Mouse (Mus musculus) forebrain, postnatal 0 days (tissue): Measurements from ENCODE around the gene Eef1a1. TPM values are rescaled to one million over a fixed set of nuclear protein-coding genes. Genes with fewer than 3 reads are reported as not detected.

Source experiments
- ATAC-seq: fragments of 200-750 bp; cut with Nextera tagmentation; 2 replicates; pipeline ENCODE4 v1.8.0; 2017; ENCODE audit warnings: mild to moderate bottlenecking, moderate library complexity
- DNase-seq: peaks from one replicate; pipeline ENCODE4 v3.0.0-alpha.2; 2015
- H3K27ac ChIP-seq: fragments of 300-500 bp; sonication (generic); 2 replicates; pipeline ENCODE4 v1.5.1; 2014; ENCODE audit warnings: low read depth, mild to moderate bottlenecking, antibody characterized with exemption, low read length, moderate library complexity, mixed read lengths
- H3K27me3 ChIP-seq: fragments of 300-500 bp; sonication (generic); 2 replicates; pipeline ENCODE4 v1.6.1; 2014; ENCODE audit warnings: mild to moderate bottlenecking, low read length, mixed read lengths; ENCODE audit not compliant: insufficient read depth
- H3K36me3 ChIP-seq: fragments of 300-500 bp; sonication (generic); 2 replicates; pipeline ENCODE4 v1.6.1; 2014; ENCODE audit warnings: mild to moderate bottlenecking, moderate library complexity; ENCODE audit not compliant: insufficient read depth
- H3K4me1 ChIP-seq: fragments of 300-500 bp; sonication (generic); 2 replicates; pipeline ENCODE4 v1.6.1; 2014; ENCODE audit warnings: antibody characterized with exemption; ENCODE audit not compliant: insufficient read depth
- H3K4me2 ChIP-seq: fragments of 300-500 bp; sonication (generic); 2 replicates; pipeline ENCODE4 v1.6.1; 2014; ENCODE audit warnings: low read depth, mild to moderate bottlenecking, moderate library complexity
- H3K4me3 ChIP-seq: fragments of 300-500 bp; sonication (generic); 2 replicates; pipeline ENCODE4 v1.5.1; 2014; ENCODE audit warnings: low read depth, low read length, mixed read lengths
- H3K9ac ChIP-seq: fragments of 300-500 bp; sonication (generic); 2 replicates; pipeline ENCODE4 v1.6.1; 2014; ENCODE audit warnings: mild to moderate bottlenecking
- H3K9me3 ChIP-seq: fragments of 300-500 bp; sonication (generic); 2 replicates; pipeline ENCODE4 v1.6.1; 2016; ENCODE audit warnings: low read length
- CTCF ChIP-seq: sonication (generic); IDR thresholded peaks from 2 replicates; pipeline ENCODE4 v1.5.1; 2016; ENCODE audit warnings: antibody characterized with exemption, control low read depth, low read depth
- whole genome bisulfite sequencing: fragments of 180-500 bp; shearing (Covaris S2); extraction: QIAGEN DNeasy Blood & Tissue Kit; methylation state at CpG from one replicate; pipeline ENCODE4 v1.1.7; 2014; 5-methylcytosine and 5-hydroxymethylcytosine counted together
- polyA plus RNA-seq: library from polyadenylated mRNA; unstranded; fragments of >200 nt; fragmentation: Nextera tagmentation; extraction: Ambion mirVana; gene quantifications from 2 replicates; pipeline ENCODE4 v1.2.1, GENCODE M21; 2015
- total RNA-seq: library from RNA; depleted of rRNA; stranded (reverse); fragments of >200 nt; gene quantifications from 2 replicates; pipeline ENCODE4 v1.2.3, GENCODE M21; 2014

Eef1a1 gene
- total and polyA plus RNA-seq, 2 experiments from 2014 or later = 2,982 to 9,311 TPM

DNA sequence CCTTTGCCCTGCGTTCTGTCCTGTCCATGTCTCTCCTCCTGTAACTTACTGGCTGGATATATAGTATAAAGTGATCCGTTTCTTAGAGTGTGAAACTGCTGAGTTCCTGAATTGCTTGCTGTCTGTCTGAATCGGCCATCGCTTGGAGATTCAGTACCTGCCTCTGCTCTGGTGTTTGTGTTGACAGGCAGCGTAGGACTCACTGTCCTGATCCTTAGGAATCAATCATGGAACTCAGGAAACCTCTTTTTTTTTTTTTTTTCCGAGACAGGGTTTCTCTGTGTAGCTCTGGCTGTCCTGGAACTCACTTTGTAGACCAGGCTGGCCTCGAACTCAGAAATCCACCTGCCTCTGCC lies 17.7 kb upstream of the Eef1a1 start:
- Histone ChIP-seq H3K36me3 (no peaks in the 10 kb centered on the region), H3K9ac (no peak overlapping the region), H3K4me2 (no peak overlapping the region), H3K27ac (no peak overlapping the region), H3K4me3 (no peak overlapping the region), H3K27me3 (no peaks in the 10 kb centered on the region), H3K9me3 (no peaks in the 10 kb centered on the region), H3K4me1 (peaks cover 4% of the 10 kb centered on the region; the same call in 1 of the 2 replicates)
- TF ChIP-seq CTCF = no peak
- DNase-seq (no peak), ATAC-seq (no peak)
- WGBS = 89% methylated on average over 6 of the region's 7 CpGs

DNA sequence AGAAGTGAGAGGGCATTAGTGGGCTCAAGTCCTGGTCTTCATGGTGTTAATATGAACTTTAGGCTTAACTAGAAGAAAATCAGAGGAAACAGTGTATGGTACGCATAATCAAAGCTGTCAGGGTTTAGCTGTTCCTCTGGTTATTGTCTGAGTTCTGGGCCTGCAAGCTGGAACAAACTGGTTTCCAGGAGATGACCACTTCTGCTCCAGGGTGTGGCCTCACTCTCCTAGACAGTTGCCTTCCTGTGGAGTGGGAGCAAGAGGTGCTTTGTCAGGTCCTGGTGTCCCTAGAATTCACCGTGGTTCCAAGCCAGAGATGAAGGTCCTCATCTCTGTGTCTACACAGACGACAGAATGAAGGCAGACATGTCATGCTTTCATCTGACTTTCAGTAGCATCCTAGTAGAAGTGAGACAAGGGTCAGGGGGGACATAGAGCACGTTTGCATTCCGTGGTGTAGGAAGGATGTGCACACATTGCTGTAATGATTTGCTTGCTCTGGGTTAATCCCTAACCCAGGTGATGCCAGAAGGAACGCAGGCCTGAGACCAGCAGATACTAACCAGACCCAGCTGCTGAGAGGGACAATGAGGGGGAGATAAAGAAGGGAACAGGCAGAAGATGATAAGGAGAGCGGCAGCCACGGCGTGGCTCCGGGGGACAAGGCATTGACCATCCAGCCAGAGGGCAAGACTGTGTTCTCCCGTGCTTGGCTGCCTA lies 17.2 kb upstream of the Eef1a1 start:
- H3K36me3 ChIP-seq = no peaks in the 10 kb centered on the region
- H3K4me3 ChIP-seq = no peak overlapping the region
- peaks cover 4% of the 10 kb centered on the region; the same call in 1 of the 2 replicates for H3K4me1 ChIP-seq
- no peak overlapping the region for H3K4me2 ChIP-seq
- no peaks in the 10 kb centered on the region for H3K9me3 ChIP-seq
- 86% methylated on average over 11 of the region's 11 CpGs for WGBS
- TF ChIP-seq CTCF = no peak
- ATAC-seq (no peak), DNase-seq (no peak)
- no peak overlapping the region for H3K9ac ChIP-seq
- H3K27ac ChIP-seq = no peak overlapping the region
- H3K27me3 ChIP-seq = no peaks in the 10 kb centered on the region

DNA sequence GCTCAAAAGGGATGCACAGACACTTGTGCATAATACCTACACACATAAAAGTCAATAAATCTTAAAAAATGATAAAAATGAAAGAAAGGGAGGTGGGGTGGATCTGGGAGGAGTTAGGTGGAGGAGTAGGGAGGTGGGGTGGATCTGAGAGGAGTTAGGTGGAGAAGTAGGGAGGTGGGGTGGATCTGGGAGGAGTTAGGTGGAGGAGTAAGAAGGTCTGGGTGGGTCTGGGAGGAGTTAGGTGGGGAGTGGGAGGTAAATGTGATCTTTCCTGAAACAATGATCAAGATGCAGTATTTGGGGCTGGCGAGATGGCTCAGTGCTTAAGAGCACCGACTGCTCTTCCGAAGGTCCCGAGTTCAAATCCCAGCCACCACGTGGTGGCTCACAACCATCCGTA lies 16.3 kb upstream of the Eef1a1 start:
- H3K27me3 ChIP-seq = no peaks in the 10 kb centered on the region
- no peak overlapping the region for H3K9ac ChIP-seq
- H3K4me1 ChIP-seq = peaks cover 4% of the 10 kb centered on the region; the same call in 1 of the 2 replicates
- H3K4me3 ChIP-seq = no peak overlapping the region
- H3K27ac ChIP-seq = no peak overlapping the region
- H3K9me3 ChIP-seq = no peaks in the 10 kb centered on the region
- H3K4me2 ChIP-seq = peak overlapping the region; percentile 37; the same call in 1 of the 2 replicates
- no peak for TF ChIP-seq CTCF
- H3K36me3 ChIP-seq = no peaks in the 10 kb centered on the region
- ATAC-seq (no peak), DNase-seq (no peak)
- 97% methylated on average over 6 of the region's 6 CpGs for WGBS

DNA sequence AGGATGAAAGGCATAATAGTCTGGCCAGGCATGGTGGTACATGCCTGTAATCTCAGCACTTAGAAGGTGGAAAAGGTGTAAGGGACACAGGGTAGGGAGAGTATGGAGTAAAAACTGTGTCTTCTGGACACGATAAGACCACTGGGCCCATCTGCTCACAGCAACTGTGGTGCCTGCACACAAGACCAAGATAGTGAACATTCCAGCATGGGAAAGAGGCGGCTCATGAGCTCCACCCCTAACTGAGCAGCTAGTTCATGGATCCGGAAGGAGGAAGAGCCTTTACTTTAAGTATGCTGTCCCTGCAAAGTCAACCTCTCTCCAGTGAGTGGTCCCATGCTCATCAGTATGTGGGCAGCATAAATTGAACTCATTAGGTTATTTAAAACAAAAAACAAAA lies 15.7 kb upstream of the Eef1a1 start:
- TF ChIP-seq CTCF = no peak
- peaks cover 4% of the 10 kb centered on the region; the same call in 1 of the 2 replicates for H3K4me1 ChIP-seq
- H3K4me3 ChIP-seq = 0 out of 2 replicates have a peak overlapping the region, but pooled peaks have one; percentile 13
- no peak overlapping the region for H3K9ac ChIP-seq
- WGBS = 41% methylated on average over 3 of the region's 3 CpGs
- peak overlapping the region; percentile 37 for H3K4me2 ChIP-seq
- DNase-seq (peak; percentile 34), ATAC-seq (no peak)
- no peaks in the 10 kb centered on the region for H3K9me3 ChIP-seq
- H3K27me3 ChIP-seq = no peaks in the 10 kb centered on the region
- no peaks in the 10 kb centered on the region for H3K36me3 ChIP-seq
- peak overlapping the region; percentile 85 for H3K27ac ChIP-seq

DNA sequence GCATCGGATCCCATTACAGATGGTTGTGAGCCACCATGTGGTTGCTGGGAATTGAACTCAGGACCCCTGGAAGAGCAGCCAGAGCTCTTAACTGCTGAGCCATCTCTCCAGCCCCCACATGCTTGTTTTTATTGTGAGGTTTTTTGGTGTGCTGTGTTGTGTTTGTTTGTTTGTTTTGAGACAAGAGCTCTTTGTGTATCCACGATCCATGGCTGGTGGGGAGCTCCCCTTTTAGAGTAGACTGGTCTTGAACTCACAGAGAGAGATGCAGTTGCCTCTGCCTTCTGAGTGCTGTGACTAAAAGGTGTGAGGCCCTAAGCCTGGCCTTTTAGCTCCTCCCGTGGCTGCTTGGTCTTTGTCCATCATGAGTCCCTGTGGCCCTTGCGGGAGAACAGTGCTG lies 15.2 kb upstream of the Eef1a1 start:
- Histone ChIP-seq H3K4me1 (peaks cover 4% of the 10 kb centered on the region; the same call in 1 of the 2 replicates), H3K4me2 (peak overlapping the region; percentile 37), H3K36me3 (no peaks in the 10 kb centered on the region), H3K9ac (peak overlapping the region; percentile 22; the same call in 1 of the 2 replicates), H3K27ac (peak overlapping the region; percentile 85), H3K4me3 (peak overlapping the region; percentile 8), H3K27me3 (no peaks in the 10 kb centered on the region), H3K9me3 (no peaks in the 10 kb centered on the region)
- no peak for TF ChIP-seq CTCF
- DNase-seq = no peak
- 48% methylated on average over 4 of the region's 4 CpGs for WGBS
- no peak for ATAC-seq

DNA sequence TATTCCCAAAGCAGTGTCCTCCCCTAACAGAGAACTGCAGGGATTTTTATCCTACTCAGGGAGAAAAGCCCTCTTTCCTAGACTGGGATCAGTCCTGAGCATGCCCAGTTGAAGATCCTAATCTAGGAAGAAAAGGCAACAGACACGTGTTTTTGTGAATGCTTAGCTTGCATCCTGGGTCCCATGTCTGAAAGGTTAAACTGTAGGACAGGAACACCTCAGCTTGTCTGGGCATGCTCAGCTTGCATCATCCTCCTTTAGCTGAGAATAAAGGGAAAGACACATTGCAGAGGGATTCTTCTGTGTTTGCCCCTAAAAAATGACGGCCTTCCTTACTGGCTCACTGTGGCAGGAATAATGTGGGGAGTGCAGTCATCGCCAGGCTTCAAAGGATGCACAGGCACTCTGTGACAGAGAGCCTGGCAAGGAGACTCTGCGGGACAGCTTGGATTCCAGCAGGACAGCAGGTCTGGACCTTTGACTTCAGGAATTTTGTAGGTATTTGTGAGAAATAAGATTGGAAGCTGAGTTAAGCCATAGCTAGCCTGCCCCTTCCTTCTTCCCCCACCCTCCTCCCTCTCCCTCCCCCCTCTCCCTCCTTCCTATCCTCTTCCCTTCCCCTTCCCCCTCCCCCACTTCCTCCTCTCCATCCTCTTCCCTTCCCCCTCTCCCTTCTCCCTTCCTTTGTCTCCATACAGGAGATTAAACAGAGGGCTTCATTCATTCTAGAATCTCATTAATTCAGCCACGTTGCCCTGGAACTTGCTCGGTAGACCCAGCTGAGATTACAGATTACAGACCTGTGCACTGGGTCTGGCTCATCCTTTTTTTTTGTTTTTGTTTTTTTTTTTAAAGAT lies 14.5 kb upstream of the Eef1a1 start:
- no peak for TF ChIP-seq CTCF
- Histone ChIP-seq H3K9ac (peak overlapping the region; percentile 44), H3K27ac (peak overlapping the region; percentile 85), H3K4me1 (peaks cover 4% of the 10 kb centered on the region; the same call in 1 of the 2 replicates), H3K9me3 (no peaks in the 10 kb centered on the region), H3K4me2 (peak overlapping the region; percentile 37), H3K4me3 (peak overlapping the region; percentile 8), H3K36me3 (no peaks in the 10 kb centered on the region), H3K27me3 (no peaks in the 10 kb centered on the region)
- peak; percentile 83 for ATAC-seq
- peak; percentile 79 for DNase-seq
- 3% methylated on average over 6 of the region's 6 CpGs for WGBS

DNA sequence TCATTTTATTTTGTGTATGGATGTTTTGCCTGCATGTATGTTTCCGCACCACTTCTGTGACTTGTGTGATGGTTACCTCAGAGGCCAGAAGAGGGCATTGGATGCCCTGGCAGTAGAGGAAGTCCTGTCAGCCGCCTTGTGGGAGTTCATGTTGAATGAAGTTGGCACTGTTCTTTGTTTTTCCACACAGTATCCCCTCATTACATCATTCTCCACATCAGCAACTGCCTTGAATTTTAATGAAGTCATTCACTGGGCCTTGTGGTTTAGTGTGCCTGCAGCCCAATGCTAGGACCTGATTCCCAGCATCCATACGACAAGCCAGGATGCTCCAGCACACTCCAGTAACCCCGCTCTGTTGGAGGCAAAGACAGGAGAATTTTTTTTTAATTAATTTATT lies 12.3 kb upstream of the Eef1a1 start:
- H3K4me1 ChIP-seq = peaks cover 4% of the 10 kb centered on the region; the same call in 1 of the 2 replicates
- no peaks in the 10 kb centered on the region for H3K36me3 ChIP-seq
- ATAC-seq (peak; percentile 25; the same call in 1 of the 2 replicates), DNase-seq (peak; percentile 45)
- H3K27ac ChIP-seq = no peak overlapping the region
- H3K27me3 ChIP-seq = no peaks in the 10 kb centered on the region
- WGBS = 31% methylated on average over 4 of the region's 4 CpGs
- no peak overlapping the region for H3K9ac ChIP-seq
- no peaks in the 10 kb centered on the region for H3K9me3 ChIP-seq
- H3K4me2 ChIP-seq = no peak overlapping the region
- TF ChIP-seq CTCF = peak; percentile 16; the same call in 1 of the 2 replicates
- H3K4me3 ChIP-seq = no peak overlapping the region
